Comparison of ENCODE assay signal across 10 mouse cellular contexts in the genomic region with DNA sequence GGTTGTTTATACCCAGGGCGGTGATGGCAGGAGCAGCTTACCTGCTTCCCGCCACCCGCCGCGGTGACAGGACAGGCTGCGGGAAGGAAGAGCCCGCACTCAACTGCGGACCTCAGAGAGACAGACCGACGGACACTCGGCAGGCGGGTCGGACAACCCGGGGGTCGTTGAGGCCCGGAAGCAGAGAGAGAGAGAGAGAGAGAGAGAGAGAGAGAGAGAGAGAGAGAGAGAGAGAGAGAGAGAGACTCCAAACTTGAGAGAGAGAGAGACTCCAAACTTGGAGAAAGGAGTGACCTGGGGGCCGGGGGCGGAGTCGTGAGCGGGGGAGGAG. TPM values are rescaled to one million over a fixed set of nuclear protein-coding genes. Genes with fewer than 3 reads are reported as not detected.
DNase-seq lines count a peak whose midpoint lies in the region; ATAC-seq and TF ChIP-seq lines count a peak whose summit lies in the region.
"Had no signal": no experiment of that assay in that cellular context is flagged by ENCODE, and none has a peak within 500 bp of the region (broad histone marks: within the 10 kb centered on the region; RNA-seq: fewer than 3 reads in every experiment).

A gene (plus strand): TSS at position 259 of the 331 bp plus-strand sequence.

- no peaks in the 10 kb centered on the region for H3K9me3 ChIP-seq in heart, embryonic 13.5 days
- no peaks in the 10 kb centered on the region for H3K9me3 ChIP-seq in ES-E14 (ENCODE audit: control insufficient read depth, insufficient read depth, low read depth, low read length)
- no peaks in the 10 kb centered on the region for H3K9me3 ChIP-seq in heart, postnatal 0 days (replicated peaks; ENCODE audit: control insufficient read depth, low read length)
- H3K9me3 ChIP-seq in midbrain, embryonic 10.5 days (replicated peaks) = no peaks in the 10 kb centered on the region

- DNase-seq in heart, postnatal 36 days = no peak
- DNase-seq in ES-E14 (ENCODE audit: low read depth, low spot score) = no peak
- DNase-seq in heart, postnatal 0 days (ENCODE audit: low spot score) = no peak
- no peak for DNase-seq in midbrain, embryonic 10.5 days (ENCODE audit: low spot score)
- no peak for DNase-seq in ovary, adult 18-20 months (ENCODE audit: low spot score)
- DNase-seq in right cerebral cortex, postnatal 14 days = no peak
- no peak for DNase-seq in layer of hippocampus, adult 11-12 months (ENCODE audit: low spot score)

- in situ Hi-C loops in ES-E14 (cut with MboI; ENCODE audit: low sequenced_read_pairs in 2 of 2, unreplicated experiment in 2 of 2) = no loop called here

- H3K4me1 ChIP-seq in heart, embryonic 13.5 days = peaks cover 73% of the 10 kb centered on the region
- peaks cover 13 to 44% of the 10 kb centered on the region in 2 experiments for H3K4me1 ChIP-seq in ES-E14 (ENCODE audit: control insufficient read depth in 2 of 2, insufficient read depth in 2 of 2, low read length in 2 of 2, poor library complexity in 1 of 2)
- peaks cover 25% of the 10 kb centered on the region for H3K4me1 ChIP-seq in heart, postnatal 0 days (ENCODE audit: control insufficient read depth, insufficient read depth)
- peaks cover 53% of the 10 kb centered on the region for H3K4me1 ChIP-seq in midbrain, embryonic 10.5 days

- peaks cover 42% of the 10 kb centered on the region for H3K36me3 ChIP-seq in heart, embryonic 13.5 days
- H3K36me3 ChIP-seq in ES-E14 (ENCODE audit: control insufficient read depth, insufficient read depth, low read length, poor library complexity, severe bottlenecking) = peaks cover 8% of the 10 kb centered on the region
- 0 out of 2 replicates have a peak, but pooled peaks cover 5% of the 10 kb centered on the region for H3K36me3 ChIP-seq in heart, postnatal 0 days (replicated peaks; ENCODE audit: control insufficient read depth, insufficient read depth, low read length)
- peaks cover 17% of the 10 kb centered on the region for H3K36me3 ChIP-seq in midbrain, embryonic 10.5 days

- no peak for ATAC-seq in heart, embryonic 13.5 days (ENCODE audit: extremely low read depth, insufficient number of reproducible peaks, low FRiP score, low TSS enrichment)
- no peak for ATAC-seq in heart, postnatal 0 days (ENCODE audit: insufficient read depth, low read depth)

- peak within 1 kb of the TSS; percentile 84 for H3K27ac ChIP-seq in heart, embryonic 13.5 days (replicated peaks)
- no peak within 1 kb of the TSS for H3K27ac ChIP-seq in ES-E14 (ENCODE audit: insufficient read depth, low read depth, low read length, poor library complexity, severe bottlenecking)
- peak within 1 kb of the TSS; percentile 73 for H3K27ac ChIP-seq in heart, postnatal 0 days (ENCODE audit: low read depth)
- peak within 1 kb of the TSS; percentile 85 for H3K27ac ChIP-seq in midbrain, embryonic 10.5 days (replicated peaks)

- peak within 1 kb of the TSS; percentile 96 for H3K9ac ChIP-seq in heart, embryonic 13.5 days
- peak within 1 kb of the TSS; percentile 72 for H3K9ac ChIP-seq in ES-E14 (ENCODE audit: insufficient read depth, low read depth, low read length, poor library complexity, severe bottlenecking)
- H3K9ac ChIP-seq in heart, postnatal 0 days (replicated peaks; ENCODE audit: low read depth, low read length) = peak within 1 kb of the TSS; percentile 78

- TF ChIP-seq CTCF in heart, postnatal 0 days (IDR thresholded peaks at IDR 0.05; ENCODE audit: low read depth) = no peak

- peak within 1 kb of the TSS; percentile 94 for H3K4me2 ChIP-seq in heart, embryonic 13.5 days
- H3K4me2 ChIP-seq in heart, postnatal 0 days (ENCODE audit: low read depth, low read length) = peak within 1 kb of the TSS; percentile 95

- WGBS in heart, embryonic 13.5 days = 1% methylated on average over 20 of the region's 20 CpGs
- WGBS in heart, postnatal 0 days = under 1% methylated on average over 11 of the region's 20 CpGs
- WGBS in midbrain, embryonic 10.5 days = 3% methylated on average over 19 of the region's 20 CpGs

- H3K4me3 ChIP-seq in heart, embryonic 13.5 days = peak within 1 kb of the TSS; percentile 88
- H3K4me3 ChIP-seq in ES-E14 (ENCODE audit: insufficient read depth in 1 of 2, low read depth in 1 of 2, low read length in 2 of 2, poor library complexity in 1 of 2, severe bottlenecking in 1 of 2) = peak within 1 kb of the TSS; percentile 81 to 82
- peak within 1 kb of the TSS; percentile 74 for H3K4me3 ChIP-seq in heart, postnatal 0 days (ENCODE audit: low read depth, low read length)
- peak within 1 kb of the TSS; percentile 77 for H3K4me3 ChIP-seq in midbrain, embryonic 10.5 days

- no peaks in the 10 kb centered on the region for H3K27me3 ChIP-seq in heart, embryonic 13.5 days (replicated peaks)
- no peaks in the 10 kb centered on the region for H3K27me3 ChIP-seq in heart, postnatal 0 days (ENCODE audit: control insufficient read depth, insufficient read depth, low read length)
- peaks cover 40% of the 10 kb centered on the region for H3K27me3 ChIP-seq in midbrain, embryonic 10.5 days (ENCODE audit: low read depth, poor library complexity, severe bottlenecking)
- H3K27me3 ChIP-seq: Patski had no signal

- no peak for TF ChIP-seq EP300 in heart, postnatal 0 days (IDR thresholded peaks at IDR 0.05; ENCODE audit: low read depth)

- intact Hi-C loops in heart, postnatal 36 days (cut with DNase I) = no loop called here

TF ChIP-seq in ES-E14, 5 proteins besides CTCF, POLR2A, EP300 and RAD21:
- TF ChIP-seq ZNF384 (IDR thresholded peaks at IDR 0.05; ENCODE audit: low read depth, low read length) (no peak), MAFK (IDR thresholded peaks at IDR 0.05; ENCODE audit: insufficient read depth, low read depth, low read length) (no peak), ZC3H11A (IDR thresholded peaks at IDR 0.05; ENCODE audit: borderline replicate concordance, low read depth, low read length) (no peak), HCFC1 (IDR thresholded peaks at IDR 0.05; ENCODE audit: borderline replicate concordance, insufficient read depth, low read length) (no peak), CHD2 (IDR thresholded peaks at IDR 0.05; ENCODE audit: low read depth, low read length) (no peak)

RNA-seq across cellular contexts. Expression of the gene that starts here (rescaled TPM):
- polyA plus RNA-seq in heart, embryonic 13.5 days (2015; fragmentation: Nextera tagmentation; extraction: Ambion mirVana) = 0.20 and 0.31 TPM in 2 replicates
- total RNA-seq in heart, postnatal 36 days (2021) = not detected
- total RNA-seq in ES-E14 (2012; rRNA removed) = 0.11 TPM in 1 of 2 replicates, not detected in the other
- 0.73 TPM in 1 of 2 replicates, not detected in the other for total RNA-seq in heart, postnatal 0 days (2014; rRNA removed; ENCODE audit: low replicate concordance)
- polyA plus RNA-seq in heart, postnatal 0 days (2015; fragmentation: Nextera tagmentation; extraction: Ambion mirVana) = 0.08 and 0.18 TPM in 2 replicates
- 0.12 TPM in 1 of 2 replicates, not detected in the other for polyA plus RNA-seq in midbrain, embryonic 10.5 days (2016; fragmentation: Nextera tagmentation; extraction: Ambion mirVana)
- total RNA-seq: hematopoietic stem cell, adult 5-6 weeks had no signal
